Mouse (Mus musculus): ENCODE measurements around the gene Pcsk4.

DNA sequence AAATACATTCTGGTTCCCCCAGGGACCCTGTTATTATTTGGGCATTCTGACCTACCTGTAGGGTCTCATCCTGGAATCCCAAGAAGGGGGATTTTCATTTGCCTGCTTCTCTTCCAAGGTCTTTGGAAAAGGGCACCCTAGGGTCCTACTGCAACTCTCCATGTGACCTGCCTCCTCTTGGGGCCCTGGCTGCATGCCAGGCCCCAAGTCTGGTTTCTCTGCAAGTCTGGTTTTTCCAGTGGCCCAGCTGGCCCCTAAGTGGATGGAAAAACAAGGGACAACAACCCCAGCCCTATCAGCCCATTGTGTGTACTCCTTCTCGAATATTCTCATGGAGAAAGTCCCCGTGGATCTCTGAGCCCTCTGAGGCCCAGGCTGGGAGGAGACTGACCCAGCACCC is 1.6 kb upstream of the Pcsk4 start:
- TF ChIP-seq CTCF (IDR thresholded peaks at IDR 0.05; ENCODE audit: insufficient read depth, low read depth, low read length) (no peak), POLR2A (IDR thresholded peaks at IDR 0.05; ENCODE audit: insufficient read depth, low read depth, low read length) (no peak)
